Mouse (Mus musculus): Measurements from ENCODE around the gene Tsga10.
A peak's percentile ranks its signal among the peaks of the same experiment; 100 is the strongest.
"Not testable (repeated sequence)": the region's sequence is repeated elsewhere in the genome, so short reads cannot be mapped to it uniquely, and the experiment has no call there.

Gene Tsga10

DNA sequence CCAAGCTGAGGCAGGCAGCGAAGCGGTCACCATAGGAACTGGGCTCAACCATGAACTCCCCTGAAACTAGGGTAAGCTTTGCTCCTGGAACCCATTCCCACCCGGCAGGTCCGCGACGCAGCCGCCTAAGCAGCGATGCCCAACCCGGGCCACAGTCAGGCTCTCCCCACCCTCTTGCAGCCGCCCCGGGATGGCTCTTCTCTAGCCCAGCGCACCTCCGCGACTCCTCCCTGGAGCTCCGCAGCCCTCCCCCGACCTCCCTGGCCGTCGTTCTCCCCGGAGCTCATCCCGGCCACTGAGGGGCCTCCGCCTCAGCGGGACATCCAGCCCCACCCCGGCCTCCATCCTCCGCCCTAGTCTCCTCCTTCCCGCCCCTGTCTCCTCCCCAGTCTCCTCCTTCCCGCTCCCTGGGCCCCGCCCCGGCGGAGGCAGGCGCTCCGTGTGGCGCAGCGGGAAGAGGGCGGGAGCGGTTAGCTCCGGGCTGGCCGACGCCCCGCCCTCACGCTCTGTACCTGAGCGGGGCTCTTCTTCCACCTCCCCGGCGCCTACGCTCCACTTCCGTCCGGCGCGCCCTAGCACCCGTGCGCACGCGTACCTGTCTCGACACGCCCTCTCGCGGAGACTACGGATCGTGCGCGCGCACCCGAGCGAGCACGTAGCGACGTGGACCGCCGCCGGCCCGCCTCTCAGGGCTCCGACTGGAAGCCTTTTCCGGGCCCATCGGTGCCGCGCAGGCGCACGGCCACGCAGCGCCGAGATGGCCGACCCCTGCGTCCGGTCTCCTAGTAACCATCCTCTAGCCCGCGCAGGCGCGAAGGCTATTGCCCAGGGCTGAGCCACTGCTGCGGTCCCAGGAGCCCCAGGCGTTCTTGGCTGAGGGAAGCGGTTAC is 1.5 kb downstream of the Tsga10 start:
- DNase-seq (ENCODE audit: low read depth, low spot score) = peak; percentile 100

DNA sequence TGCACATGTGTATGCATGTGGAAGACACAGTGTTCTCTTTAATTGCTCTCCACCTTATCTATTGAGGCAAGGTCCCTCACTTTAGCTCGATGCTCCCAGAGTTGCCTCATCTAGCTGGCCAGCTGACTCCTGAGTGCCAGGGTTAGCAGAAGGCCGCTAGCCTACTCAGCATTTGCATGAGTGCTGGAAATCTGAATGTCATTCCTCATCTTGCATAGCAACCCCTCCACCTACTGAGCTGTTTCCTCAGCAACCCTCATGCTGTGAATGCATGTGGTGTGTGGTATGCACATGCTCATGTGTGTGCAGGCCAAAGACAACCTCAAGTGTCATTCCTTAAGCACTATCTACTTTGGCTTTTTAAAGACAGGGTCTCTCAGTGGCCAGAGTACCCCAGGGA is 15.5 kb downstream of the Tsga10 start:
- no peak for DNase-seq (ENCODE audit: low read depth, low spot score)

GRCm38 (mm10) chr1:37846878-37847277 is 19.4 kb downstream of the Tsga10 start:
- DNase-seq (ENCODE audit: low read depth, low spot score) = no peak

GRCm38 (mm10) chr1:37831681-37832080 is 34.5 kb downstream of the Tsga10 start:
- no peak for DNase-seq (ENCODE audit: low read depth, low spot score)

DNA sequence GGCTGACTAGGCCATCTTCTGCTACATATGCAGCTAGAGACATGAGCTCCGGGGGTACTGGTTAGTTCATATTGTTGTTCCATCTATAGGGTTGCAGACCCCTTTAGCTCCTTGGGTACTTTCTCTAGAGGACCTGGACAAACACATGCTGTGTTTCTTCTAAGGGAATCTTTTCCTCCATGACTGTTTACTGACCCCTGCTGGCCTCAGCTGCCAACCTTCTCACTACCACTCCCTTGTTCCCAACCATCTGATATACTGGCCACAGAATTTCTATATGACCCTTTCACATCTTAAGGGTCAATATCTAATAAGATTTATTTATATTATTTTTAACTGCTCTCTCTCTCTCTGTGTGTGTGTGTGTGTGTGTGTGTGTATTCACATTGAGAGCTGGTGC is 63.9 kb downstream of the Tsga10 start:
- DNase-seq (ENCODE audit: low read depth, low spot score) = not testable (repeated sequence)

GRCm38 (mm10) chr1:37800298-37800697 is 65.9 kb downstream of the Tsga10 start:
- no peak for DNase-seq (ENCODE audit: low read depth, low spot score)

GRCm38 (mm10) chr1:37799505-37799904 is 66.7 kb downstream of the Tsga10 start:
- no peak for DNase-seq (ENCODE audit: low read depth, low spot score)

GRCm38 (mm10) chr1:37759407-37759806 is 106.8 kb downstream of the Tsga10 start:
- DNase-seq (ENCODE audit: low read depth, low spot score) = no peak

GRCm38 (mm10) chr1:37744650-37745259 is 121.5 kb downstream of the Tsga10 start:
- no peak for DNase-seq (ENCODE audit: low read depth, low spot score)

DNA sequence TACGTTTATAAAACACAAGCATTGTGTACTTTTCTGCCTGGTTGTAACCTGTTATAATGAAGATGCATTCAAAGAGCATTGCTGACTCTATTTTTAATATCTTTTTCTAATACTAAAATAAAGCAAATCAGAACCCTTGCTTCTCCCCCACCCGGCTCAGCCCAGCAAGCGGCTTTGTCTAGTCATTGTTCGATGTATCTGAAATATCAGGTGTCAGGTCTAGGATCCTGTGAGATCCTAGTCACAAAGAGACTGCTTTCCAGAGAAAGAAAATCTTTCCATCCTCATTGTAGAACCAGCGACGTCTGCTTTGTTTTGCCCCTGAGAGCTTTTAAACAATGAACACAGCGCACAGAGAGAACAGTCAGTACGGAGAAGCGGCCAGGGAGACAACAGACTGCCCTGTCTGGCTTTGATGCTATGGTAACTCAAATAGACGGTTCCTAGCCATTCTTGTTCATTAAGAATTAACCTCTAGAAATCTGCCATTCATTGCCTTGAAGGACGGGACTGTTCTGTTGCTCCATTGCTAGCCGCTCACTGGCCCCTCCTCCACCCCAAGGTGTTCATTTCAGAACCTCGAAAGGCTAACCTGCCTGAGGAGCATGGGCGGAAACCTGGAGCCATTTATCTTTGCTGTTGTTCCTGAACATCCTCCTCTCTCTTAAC is 123.5 kb downstream of the Tsga10 start:
- no peak for DNase-seq (ENCODE audit: low read depth, low spot score)

- DNase-seq (ENCODE audit: low read depth, low spot score) = no peak
Measured at GRCm38 (mm10) chr1:37742126-37742525, 124.1 kb downstream of the Tsga10 start.

- DNase-seq (ENCODE audit: low read depth, low spot score) = no peak
Measured at GRCm38 (mm10) chr1:37740161-37740802, 125.9 kb downstream of the Tsga10 start.

GRCm38 (mm10) chr1:37738895-37739294 is 127.3 kb downstream of the Tsga10 start:
- DNase-seq (ENCODE audit: low read depth, low spot score) = no peak

- DNase-seq (ENCODE audit: low read depth, low spot score) = peak; percentile 72
Measured at GRCm38 (mm10) chr1:37737045-37737444, 129.2 kb downstream of the Tsga10 start.

- no peak for DNase-seq (ENCODE audit: low read depth, low spot score)
Measured at GRCm38 (mm10) chr1:37735932-37736331, 130.3 kb downstream of the Tsga10 start.

DNA sequence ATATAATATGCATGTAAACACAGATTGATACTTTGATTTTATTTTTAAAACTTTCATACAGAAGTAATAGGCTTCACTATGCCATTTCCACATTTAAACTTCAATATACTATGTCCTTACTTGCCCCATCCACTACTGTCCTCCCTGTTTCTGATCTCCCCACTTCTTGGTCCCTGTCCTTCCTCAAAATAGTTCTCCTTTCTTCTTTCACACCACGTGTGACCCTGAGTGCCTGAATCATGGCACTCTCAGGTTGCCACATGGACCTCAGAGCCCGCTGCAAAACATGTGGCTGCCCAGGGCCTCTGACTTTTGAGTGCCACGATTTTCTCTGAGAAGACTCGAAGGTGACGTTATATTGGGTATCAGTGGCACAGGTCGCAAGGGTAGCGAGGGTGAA is 131.4 kb downstream of the Tsga10 start:
- no peak for DNase-seq (ENCODE audit: low read depth, low spot score)

DNA sequence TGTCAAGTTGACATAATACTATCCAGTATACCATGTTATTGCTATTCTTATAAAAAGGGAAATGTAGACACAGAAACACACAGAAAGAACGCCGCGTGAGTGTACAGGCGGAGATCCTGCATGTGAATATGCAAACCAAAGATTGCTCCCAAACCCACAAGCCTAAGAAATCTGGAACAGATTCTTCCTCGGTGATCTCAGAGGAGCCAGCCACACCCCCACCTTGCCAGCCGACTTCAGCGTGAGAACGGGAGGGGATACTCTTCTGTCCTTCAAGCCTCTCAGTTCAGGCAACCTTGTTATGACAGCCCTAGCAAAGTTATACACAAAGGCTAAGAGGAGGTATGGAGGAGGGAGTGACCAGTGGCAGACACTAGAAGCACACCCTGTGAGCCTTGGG is 136.9 kb downstream of the Tsga10 start:
- no peak for DNase-seq (ENCODE audit: low read depth, low spot score)

DNA sequence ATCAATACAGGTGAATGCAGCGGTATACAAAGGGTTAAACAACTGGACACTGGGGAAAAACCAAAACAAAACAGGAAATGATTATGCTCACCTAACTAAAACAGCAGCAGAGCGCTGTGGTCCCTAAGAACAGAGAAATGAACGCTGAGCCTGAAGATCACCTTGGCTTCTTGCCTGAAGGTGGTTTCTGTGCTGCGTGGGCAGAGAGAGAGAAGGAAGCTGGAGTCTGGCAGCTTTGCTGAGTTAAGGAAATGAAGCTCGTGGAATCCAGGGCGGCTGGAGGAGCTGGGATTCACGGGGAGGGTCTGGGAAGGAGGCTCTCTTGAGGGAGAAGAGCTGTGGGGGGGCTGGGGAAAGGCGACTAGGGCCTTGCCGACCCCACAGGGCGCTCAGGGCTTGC is 138.2 kb downstream of the Tsga10 start:
- DNase-seq (ENCODE audit: low read depth, low spot score) = no peak

DNA sequence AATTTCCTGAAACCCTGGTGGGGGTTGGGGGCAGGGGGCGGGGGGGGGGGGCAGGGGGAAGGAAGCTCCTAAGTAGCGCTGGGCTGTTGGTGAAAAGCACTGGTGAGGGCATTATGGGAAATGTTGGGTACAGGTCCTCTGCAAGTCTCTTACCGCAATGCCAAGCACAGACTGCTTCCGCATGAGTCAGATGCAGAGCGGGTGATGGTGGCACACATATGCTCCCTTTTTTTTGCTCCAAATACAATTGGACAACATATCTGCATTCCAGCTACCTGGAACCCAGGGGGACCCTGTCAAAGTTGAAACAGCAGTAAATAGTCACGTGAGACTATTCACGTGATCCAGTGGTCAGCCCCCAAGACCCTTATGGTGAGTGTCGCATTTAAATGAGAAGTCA is 139.0 kb downstream of the Tsga10 start:
- no peak for DNase-seq (ENCODE audit: low read depth, low spot score)

GRCm38 (mm10) chr1:37726426-37726825 is 139.8 kb downstream of the Tsga10 start:
- DNase-seq (ENCODE audit: low read depth, low spot score) = no peak

DNA sequence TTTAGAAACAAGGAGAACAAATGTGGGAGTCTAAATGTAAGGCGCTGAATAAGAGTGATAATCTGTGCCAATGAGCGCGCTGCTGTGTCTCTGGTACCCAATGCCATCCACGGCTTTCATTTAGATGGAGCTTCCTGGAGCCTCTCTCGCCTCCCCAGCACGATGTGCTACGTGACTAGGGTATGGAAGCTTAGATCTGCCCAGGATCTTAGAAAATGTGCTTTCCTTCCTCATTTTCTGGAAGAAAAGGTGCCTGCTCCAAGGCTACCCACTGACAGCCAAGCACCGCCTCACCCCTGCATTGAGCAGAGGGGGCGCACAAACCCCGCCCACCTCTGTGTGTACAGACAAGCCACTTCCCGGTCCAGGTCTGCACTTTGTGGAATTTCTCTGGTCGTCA is 140.3 kb downstream of the Tsga10 start:
- DNase-seq (ENCODE audit: low read depth, low spot score) = no peak

- DNase-seq (ENCODE audit: low read depth, low spot score) = no peak
Measured at GRCm38 (mm10) chr1:37721092-37721491, 145.1 kb downstream of the Tsga10 start.

Measured in ZHBTc4 (cell line).